Mouse (Mus musculus) gastrocnemius, postnatal 25 days (tissue): ENCODE results near the gene Ints13. TPM values are rescaled to one million over a fixed set of nuclear protein-coding genes. Genes with fewer than 3 reads are reported as not detected.
A peak's percentile ranks its signal among the peaks of the same experiment; 100 is the strongest.

ENCODE experiments used
- DNase-seq: peaks from one replicate; pipeline ENCODE4 v3.0.0; 2022
- total RNA-seq, 2 experiments: library from RNA; stranded (reverse); gene quantifications; 1 replicate in 1 of 2; 2 replicates in 1 of 2; pipeline ENCODE4 v1.2.3; 2021

The Ints13 gene
- total RNA-seq, 2 experiments from 2014 or later = 12.9 to 13.6 TPM

- no peak for DNase-seq
Observed at GRCm38 (mm10) chr6:146540386-146540785, 37.2 kb downstream of the Ints13 start.

DNA sequence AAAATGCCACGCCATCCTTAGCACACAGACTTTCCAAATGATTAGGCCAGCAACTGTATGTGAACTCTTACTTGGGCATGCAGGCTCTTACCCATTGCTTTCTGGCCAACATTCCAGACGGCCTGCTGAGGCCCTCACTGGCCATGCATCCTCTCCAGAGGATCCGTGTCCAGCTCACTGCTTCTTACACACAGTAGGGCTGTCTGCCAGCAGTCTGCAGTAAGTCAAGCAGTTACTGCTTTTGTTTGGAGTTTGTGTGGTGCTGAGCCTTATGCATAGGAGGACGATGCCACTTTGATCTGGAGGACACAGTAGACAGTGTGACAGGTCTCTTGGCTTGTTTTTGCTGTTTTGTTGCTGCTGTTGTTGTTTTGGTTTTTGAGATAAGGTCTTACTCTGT is 39.0 kb downstream of the Ints13 start:
- no peak for DNase-seq

DNA sequence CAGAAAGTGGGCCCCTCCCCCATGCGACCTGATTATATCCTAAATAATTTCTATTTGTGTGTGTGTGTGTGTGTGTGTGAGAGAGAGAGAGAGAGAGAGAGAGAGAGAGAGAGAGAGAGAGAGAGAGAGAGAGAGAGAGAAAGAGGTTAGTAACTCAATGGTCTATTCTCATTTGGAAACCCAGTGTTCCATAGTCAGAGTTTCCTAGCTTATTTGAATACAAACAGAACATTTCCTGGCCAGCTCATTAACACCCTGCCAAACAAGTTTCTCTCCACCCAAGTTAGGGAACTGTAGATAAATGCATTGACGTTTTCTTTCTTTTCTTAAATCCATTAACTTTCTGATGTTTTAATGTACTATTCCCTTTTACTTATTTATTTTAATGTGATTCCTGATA is 39.6 kb downstream of the Ints13 start:
- DNase-seq = no peak

GRCm38 (mm10) chr6:146537111-146537510 is 40.5 kb downstream of the Ints13 start:
- no peak for DNase-seq

GRCm38 (mm10) chr6:146535501-146535900 is 42.1 kb downstream of the Ints13 start:
- no peak for DNase-seq

DNA sequence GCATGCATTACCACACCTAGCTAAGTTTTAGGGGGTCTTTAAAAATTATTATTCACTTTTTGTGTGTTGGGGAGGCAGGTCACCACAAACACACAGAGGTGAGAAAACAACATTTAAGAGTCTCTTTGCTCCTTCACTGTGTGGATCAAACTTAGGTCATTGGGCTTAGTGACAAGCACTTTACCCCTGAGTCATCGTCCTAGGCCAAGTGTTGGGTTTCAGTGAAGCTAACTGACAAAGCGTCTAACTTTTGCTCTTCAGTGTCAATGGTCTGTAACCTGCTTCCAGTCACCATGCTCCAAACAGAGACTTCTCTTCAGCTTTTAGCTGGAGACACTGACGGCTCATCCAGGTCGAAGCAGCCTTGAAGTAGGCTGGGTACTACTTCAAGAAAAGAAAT is 44.5 kb downstream of the Ints13 start:
- no peak for DNase-seq

DNA sequence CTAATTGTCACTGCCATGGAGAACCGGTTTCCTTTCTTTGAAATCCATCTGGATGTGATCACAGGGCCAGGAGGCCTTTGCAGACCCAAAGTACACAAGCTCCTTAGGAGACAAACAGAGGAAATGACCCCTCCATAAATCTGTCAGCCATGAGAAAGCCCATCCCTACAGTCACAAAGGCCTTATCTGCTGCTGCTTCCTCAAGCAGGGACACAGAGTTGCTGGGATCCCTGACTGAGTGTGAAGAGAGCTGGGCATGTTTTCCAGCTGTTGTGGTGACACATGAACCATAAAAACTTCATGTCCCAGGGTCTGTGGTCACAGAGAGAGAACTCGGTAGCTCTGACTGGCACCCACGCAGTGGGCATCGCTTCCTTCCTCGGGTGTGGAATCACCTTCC is 46.9 kb downstream of the Ints13 start:
- no peak for DNase-seq

DNA sequence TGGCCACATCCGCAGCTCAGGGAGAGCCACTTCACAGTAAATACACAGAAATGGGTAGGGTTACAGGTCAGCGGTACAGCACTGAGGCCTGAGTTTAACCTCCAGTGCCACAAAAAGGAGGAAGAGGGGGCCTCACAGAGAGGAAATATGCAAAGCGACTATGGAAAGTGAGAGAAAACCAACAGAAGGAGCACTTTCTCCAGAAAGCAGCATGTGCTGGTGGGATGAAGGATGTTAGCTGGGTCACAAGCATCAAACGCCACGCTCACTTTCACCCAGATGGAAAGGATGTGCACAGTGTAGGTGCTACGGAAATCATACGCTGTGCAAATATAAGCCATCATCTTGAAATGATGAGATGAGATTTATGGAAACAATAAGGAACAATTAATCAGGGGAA is 47.3 kb downstream of the Ints13 start:
- DNase-seq = no peak

GRCm38 (mm10) chr6:146527537-146527936 is 50.1 kb downstream of the Ints13 start:
- no peak for DNase-seq

DNA sequence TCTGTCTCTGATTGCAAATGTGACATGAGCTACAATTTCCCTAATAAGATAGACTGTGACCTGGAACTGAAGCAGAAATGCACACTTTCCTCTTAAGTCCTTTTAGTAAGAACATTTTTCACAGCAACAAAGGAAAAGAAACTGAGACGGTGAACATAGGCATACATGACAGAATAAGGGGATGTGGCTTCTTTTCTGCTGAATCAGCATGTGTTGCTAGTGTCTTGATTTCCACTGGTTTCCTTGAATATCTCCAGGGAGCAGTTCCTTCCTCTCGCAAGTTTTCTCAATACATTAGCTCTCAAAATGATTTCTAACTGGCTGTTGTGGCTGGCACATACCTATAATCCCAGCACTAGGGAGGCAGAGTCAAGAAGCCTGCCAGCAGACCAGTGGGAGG is 52.1 kb downstream of the Ints13 start:
- no peak for DNase-seq

- no peak for DNase-seq
Observed at GRCm38 (mm10) chr6:146521456-146522245, 56.0 kb downstream of the Ints13 start.

GRCm38 (mm10) chr6:146519019-146519418 is 58.6 kb downstream of the Ints13 start:
- DNase-seq = no peak

- no peak for DNase-seq
Observed at GRCm38 (mm10) chr6:146515936-146516335, 61.7 kb downstream of the Ints13 start.

DNA sequence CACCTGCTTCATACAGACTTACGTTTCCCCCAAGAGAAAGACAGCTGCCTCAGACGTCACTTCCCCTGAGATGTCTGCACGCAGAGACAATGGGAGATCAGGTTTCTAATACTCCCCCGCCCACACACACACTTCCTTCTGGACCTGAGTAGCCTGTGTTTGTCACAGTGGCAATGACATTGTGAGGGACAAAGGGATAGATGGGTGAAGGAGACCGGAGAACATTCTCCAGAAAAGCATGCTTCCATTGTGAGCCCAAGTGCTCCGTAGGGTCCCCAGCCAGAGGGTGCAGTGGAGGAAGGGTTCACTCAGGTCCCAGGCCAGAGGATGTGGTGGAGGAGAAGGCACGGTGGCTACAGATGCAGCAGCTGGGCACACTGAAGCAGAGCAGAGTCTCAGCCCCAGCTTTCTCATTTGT is 63.1 kb downstream of the Ints13 start:
- DNase-seq = no peak

DNA sequence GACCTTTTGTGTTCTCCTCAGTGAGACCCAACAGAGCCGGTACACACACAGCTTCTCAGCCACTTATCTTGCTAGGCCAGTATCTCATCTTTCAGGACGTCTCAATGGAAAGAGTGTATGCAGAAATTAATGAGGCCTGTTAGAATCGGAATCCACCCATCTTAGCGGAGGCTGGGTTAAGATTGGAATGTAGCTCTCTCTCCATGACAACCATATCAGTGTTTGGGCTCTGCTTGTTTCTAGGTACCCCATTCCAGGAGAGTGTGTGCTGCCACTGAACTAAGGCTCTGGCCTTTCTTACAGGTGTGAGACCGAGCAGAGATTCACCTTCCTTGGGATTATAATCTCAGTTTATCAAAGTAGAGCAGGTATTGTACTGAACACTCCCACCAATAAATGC is 63.7 kb downstream of the Ints13 start:
- DNase-seq = no peak

DNA sequence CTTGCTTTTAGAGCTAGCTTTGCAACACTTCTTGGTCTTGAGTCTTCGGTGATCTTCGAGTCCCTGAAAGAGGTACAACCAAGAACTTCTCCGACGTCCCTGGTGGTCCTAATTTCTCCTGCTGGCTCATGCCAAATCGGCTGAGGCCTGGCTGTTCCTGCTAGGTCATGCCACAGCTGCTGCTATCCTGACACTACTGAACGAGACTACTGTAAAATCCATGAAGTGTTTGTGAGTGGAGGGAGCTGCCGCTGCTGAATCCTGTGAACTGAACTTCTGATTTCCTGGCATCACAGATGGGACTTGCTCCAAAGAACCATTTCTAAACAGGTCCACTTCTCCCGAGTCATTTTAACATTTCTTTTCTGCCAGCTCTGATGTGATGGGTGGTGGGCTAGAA is 64.3 kb downstream of the Ints13 start:
- no peak for DNase-seq

DNA sequence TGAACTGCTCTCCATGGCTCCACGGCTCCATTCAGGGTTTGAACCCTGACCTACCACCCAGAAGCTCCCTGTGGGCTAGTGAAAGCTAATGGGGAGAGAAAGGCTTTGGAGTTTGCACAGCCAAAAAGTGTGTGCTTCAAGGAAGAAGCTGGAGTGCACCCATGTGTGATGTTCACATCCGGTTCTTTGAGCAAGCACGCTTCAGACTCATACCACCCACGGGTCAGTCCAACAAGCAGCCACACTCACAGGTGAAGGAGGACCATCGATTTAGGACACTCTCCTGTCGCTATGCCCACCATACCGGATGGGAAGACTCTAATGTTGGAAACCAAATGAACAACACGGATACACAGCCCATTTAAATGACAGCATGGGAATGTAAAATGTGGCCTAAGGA is 66.1 kb downstream of the Ints13 start:
- no peak for DNase-seq

- no peak for DNase-seq
Observed at GRCm38 (mm10) chr6:146509891-146510290, 67.7 kb downstream of the Ints13 start.

DNA sequence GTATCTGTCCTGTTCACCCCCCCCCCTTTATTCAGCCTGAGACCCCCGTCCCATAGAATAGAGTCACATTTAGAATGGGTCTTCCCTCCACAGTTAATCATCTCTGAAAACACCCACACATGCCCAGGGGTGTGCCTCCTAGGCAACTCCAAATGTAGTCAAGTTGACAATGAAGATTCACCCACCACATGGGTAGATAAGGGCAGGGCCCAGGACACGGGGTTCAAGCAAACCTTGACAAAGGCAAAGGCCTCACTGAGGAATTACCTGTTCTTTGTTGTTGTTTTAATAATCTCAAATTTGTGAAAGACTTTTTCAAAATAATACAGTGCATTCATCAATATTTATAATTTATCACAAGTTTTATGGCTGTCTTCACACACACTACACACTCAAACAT is 73.2 kb downstream of the Ints13 start:
- DNase-seq = no peak

DNA sequence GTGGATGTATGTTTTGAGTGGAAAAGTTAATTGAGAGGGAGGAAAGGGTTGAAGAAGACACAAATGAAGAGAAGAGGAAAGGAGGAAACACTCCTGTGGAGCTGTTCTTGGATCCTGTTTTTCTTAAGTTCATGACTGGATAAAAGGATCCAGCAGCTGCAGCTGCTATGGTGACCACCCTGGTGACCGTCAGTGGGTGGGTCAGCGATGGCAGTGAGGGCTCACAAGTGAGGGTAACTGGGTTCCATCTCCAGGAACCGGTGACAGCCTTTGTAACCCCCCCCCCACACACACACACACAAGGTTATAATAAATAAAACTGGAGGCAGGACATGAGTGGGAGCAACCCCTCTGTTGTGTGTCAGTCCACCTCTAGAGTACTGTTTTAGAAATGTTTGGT is 74.8 kb downstream of the Ints13 start:
- DNase-seq = no peak

GRCm38 (mm10) chr6:146501866-146502804 is 75.5 kb downstream of the Ints13 start, which contains the start of gene Itpr2:
Itpr2 (minus strand) TSS chr6:146502223.
- peak; percentile 96 for DNase-seq

- peak; percentile 57 for DNase-seq
Observed at GRCm38 (mm10) chr6:146501316-146501865, 76.2 kb downstream of the Ints13 start.

GRCm38 (mm10) chr6:146500771-146501170 is 76.9 kb downstream of the Ints13 start:
- no peak for DNase-seq
